Mouse (Mus musculus) mouse trophoblast stem cell (cell line): ENCODE data around the gene Pigu.

ENCODE experiments used
- in situ Hi-C, 2 experiments: fragments of 300-500 bp; cut with MseI, MboI; formaldehyde crosslinking; loops; 2 replicates in 1 of 2; 3 replicates in 1 of 2; pipeline ENCODE4 v1.15.1; 2025

The Pigu gene

GRCm38 (mm10) chr2:155236362-155236992 lies 120.8 kb downstream of the Pigu start, which contains the start of gene Dynlrb1:
Gene Dynlrb1, plus strand, starts transcription at chr2:155236533.
- in situ Hi-C loops: no loop called here

DNA sequence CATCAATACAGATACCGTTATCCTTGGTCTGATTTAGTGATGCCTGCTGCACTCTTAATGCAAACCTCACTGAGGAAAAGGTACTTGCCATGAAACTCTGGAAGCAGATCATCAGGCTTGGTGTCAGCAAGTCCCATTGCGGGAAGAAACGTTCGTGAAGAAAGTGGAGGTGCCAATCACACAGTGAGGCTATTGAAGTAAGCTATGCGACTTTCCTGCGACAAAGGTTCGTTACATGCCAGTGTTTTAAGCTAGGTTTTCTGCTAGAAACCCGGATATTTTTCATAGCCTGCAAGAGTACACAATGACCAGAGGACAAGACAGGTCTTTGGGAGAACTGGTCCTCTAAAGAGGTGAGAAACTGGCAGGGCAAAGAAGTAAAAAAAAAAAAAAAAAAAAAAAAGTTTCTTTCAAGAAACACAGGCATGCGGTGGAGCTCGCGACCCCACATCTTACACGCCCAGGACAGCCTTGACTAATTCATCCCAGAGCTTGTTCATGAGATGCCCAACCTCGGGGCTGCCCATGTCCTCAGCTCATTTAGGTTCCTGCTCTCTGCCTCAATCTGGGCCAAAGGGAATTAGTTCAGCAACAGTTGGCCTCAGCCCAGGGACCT lies 121.4 kb downstream of the Pigu start:
- in situ Hi-C loops: no loop called here
